In the genomic region with DNA sequence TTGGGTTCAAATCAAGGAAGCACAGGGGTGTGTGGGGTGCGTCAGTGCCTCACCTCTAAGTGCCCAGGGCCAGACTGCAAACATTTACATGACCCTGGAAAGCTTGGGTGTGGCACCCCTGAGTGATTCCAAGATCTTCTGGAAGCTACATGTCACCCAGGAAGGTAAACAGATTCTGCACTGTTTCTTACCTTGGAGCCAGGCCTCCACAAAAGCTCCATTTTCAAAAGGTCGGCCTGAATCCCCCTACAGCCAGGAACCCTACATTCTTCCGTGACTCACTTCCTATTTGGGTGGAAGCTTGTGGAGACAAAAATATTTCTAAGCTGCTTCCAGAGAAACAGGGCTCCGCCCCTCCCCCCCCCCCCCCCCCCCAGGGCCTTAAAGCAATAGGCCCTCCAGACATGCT, we compare ENCODE assay signal across 11 mouse cellular contexts. TPM values are rescaled to one million over a fixed set of nuclear protein-coding genes. Genes with fewer than 3 reads are reported as not detected.
DNase-seq lines count a peak whose midpoint lies in the region; ATAC-seq lines count a peak whose summit lies in the region.
"Had no signal": no experiment of that assay in that cellular context is flagged by ENCODE, and none has a peak within 500 bp of the region (broad histone marks: within the 10 kb centered on the region; RNA-seq: fewer than 3 reads in every experiment).

No protein-coding gene starts in this region.

- no peaks in the 10 kb centered on the region for H3K4me1 ChIP-seq in neural tube, embryonic 15.5 days
- H3K4me1 ChIP-seq: neural tube, embryonic 12.5 days had no signal

- no peak overlapping the region for H3K9ac ChIP-seq in neural tube, embryonic 15.5 days (replicated peaks)
- H3K9ac ChIP-seq: limb, embryonic 13.5 days; neural tube, embryonic 12.5 days had no signal

- H3K9me3 ChIP-seq in neural tube, embryonic 15.5 days (replicated peaks): no peaks in the 10 kb centered on the region
- H3K9me3 ChIP-seq: limb, embryonic 13.5 days; neural tube, embryonic 12.5 days had no signal

- peaks cover 8% of the 10 kb centered on the region for H3K36me3 ChIP-seq in neural tube, embryonic 15.5 days

- ATAC-seq in neural tube, embryonic 15.5 days (ENCODE audit: low FRiP score): no peak

- 74% methylated on average over 3 of the region's 4 CpGs for WGBS in neural tube, embryonic 15.5 days

- H3K4me2 ChIP-seq in neural tube, embryonic 15.5 days: no peak overlapping the region
- H3K4me2 ChIP-seq: limb, embryonic 13.5 days; neural tube, embryonic 12.5 days had no signal

- no peak overlapping the region for H3K27ac ChIP-seq in neural tube, embryonic 15.5 days (replicated peaks)
- H3K27ac ChIP-seq: limb, embryonic 13.5 days; neural tube, embryonic 12.5 days had no signal

- no peak overlapping the region for H3K4me3 ChIP-seq in neural tube, embryonic 15.5 days (replicated peaks)
- H3K4me3 ChIP-seq: limb, embryonic 13.5 days; neural tube, embryonic 12.5 days had no signal

- DNase-seq in cerebellum, postnatal 25 days: peak; percentile 34 to 52
- DNase-seq in cerebellum, adult 9-10 months: no peak
- peak; percentile 53 for DNase-seq in 416B (ENCODE audit: low read depth)
- peak; percentile 60 for DNase-seq in heart, adult 8-10 months (ENCODE audit: low spot score)
- peak; percentile 18 to 39 for DNase-seq in kidney, postnatal 36 days
- no peak for DNase-seq in retina, postnatal 1 day
- DNase-seq in yolk sac, embryonic 10.5 days (ENCODE audit: low spot score): no peak
- DNase-seq: cerebellum, postnatal 10 days had no signal

- no peaks in the 10 kb centered on the region for H3K27me3 ChIP-seq in neural tube, embryonic 15.5 days (replicated peaks)
- H3K27me3 ChIP-seq: limb, embryonic 13.5 days; neural tube, embryonic 12.5 days had no signal

RNA-seq across cellular contexts. Expression of gene 1810013L24Rik, which starts 34.3 kb away (rescaled TPM):
- total RNA-seq in heart, adult 8-10 months (2022): 100 to 1,000 TPM; 121 to 130 (median 129) TPM
- 23.4 and 25.3 TPM in 2 replicates for polyA plus RNA-seq in neural tube, embryonic 15.5 days (2015; fragmentation: Nextera tagmentation; extraction: Ambion mirVana)

Comparison
In these comparisons a context has a peak if more than half of its experiments do, and no peak if none do; other contexts are left out.
1. DNase-seq: peak in cerebellum, postnatal 25 days (2 of 2), 416B (single experiment), heart, adult 8-10 months (single experiment) and kidney, postnatal 36 days (2 of 2); none in cerebellum, adult 9-10 months (single experiment), retina, postnatal 1 day (single experiment) and yolk sac, embryonic 10.5 days (single experiment).